Mouse (Mus musculus) right cerebral cortex, postnatal 36 days (tissue): ENCODE results near the gene Mlip.
"Not testable (repeated sequence)": the region's sequence is repeated elsewhere in the genome, so short reads cannot be mapped to it uniquely, and the experiment has no call there.

Experiments
- DNase-seq, 2 experiments: peaks; one replicate each; pipeline ENCODE4 v3.0.0; 2022; ENCODE audit warnings: low spot score in 2 of 2, mixed read lengths in 1 of 2

Gene Mlip

GRCm38 (mm10) chr9:77251511-77252112 lies 101.2 kb downstream of the Mlip start:
- DNase-seq = peak; percentile 32 to 34

- DNase-seq = no peak
Measured at GRCm38 (mm10) chr9:77198250-77198649, 154.5 kb downstream of the Mlip start.

- DNase-seq = no peak
Measured at GRCm38 (mm10) chr9:77179486-77179885, 173.3 kb downstream of the Mlip start.

GRCm38 (mm10) chr9:77175870-77176269 lies 176.9 kb downstream of the Mlip start:
- no peak for DNase-seq

GRCm38 (mm10) chr9:77172044-77172443 lies 180.7 kb downstream of the Mlip start:
- DNase-seq = no peak

GRCm38 (mm10) chr9:77165877-77166276 lies 186.9 kb downstream of the Mlip start:
- DNase-seq = no peak

- DNase-seq = no peak
Measured at GRCm38 (mm10) chr9:77161764-77162163, 191.0 kb downstream of the Mlip start.

GRCm38 (mm10) chr9:77160277-77160926 lies 192.4 kb downstream of the Mlip start:
- DNase-seq = no peak

- no peak for DNase-seq
Measured at GRCm38 (mm10) chr9:77148518-77149257, 204.1 kb downstream of the Mlip start.

GRCm38 (mm10) chr9:77119735-77120134 lies 233.0 kb downstream of the Mlip start:
- DNase-seq = no peak

- no peak for DNase-seq
Measured at GRCm38 (mm10) chr9:77096886-77097285, 255.9 kb downstream of the Mlip start.

- not testable (repeated sequence) for DNase-seq
Measured at GRCm38 (mm10) chr9:77083221-77083620, 269.5 kb downstream of the Mlip start.

GRCm38 (mm10) chr9:77071676-77072075 lies 281.1 kb downstream of the Mlip start:
- no peak for DNase-seq

- no peak for DNase-seq
Measured at GRCm38 (mm10) chr9:77056611-77057010, 296.2 kb downstream of the Mlip start.

GRCm38 (mm10) chr9:77054426-77055193 lies 298.2 kb downstream of the Mlip start:
- no peak for DNase-seq
